Mouse (Mus musculus): ENCODE data around the gene Spaca4. TPM values are rescaled to one million over a fixed set of nuclear protein-coding genes. Genes with fewer than 3 reads are reported as not detected.

Spaca4 gene
- polyA plus RNA-seq, 1 experiment: not detected

GRCm38 (mm10) chr7:45710477-45711191, 15.0 kb downstream of the Spaca4 start:
- H3K27me3 ChIP-seq (ENCODE audit: control insufficient read depth, insufficient read depth, low read length): no peaks in the 10 kb centered on the region
- DNase-seq: no peak
- no peak for TF ChIP-seq CTCF (IDR thresholded peaks at IDR 0.05; ENCODE audit: borderline replicate concordance, control insufficient read depth, extremely low read depth, insufficient read depth, low read length, poor library complexity)
- no peak for TF ChIP-seq POLR2A (IDR thresholded peaks at IDR 0.05; ENCODE audit: control insufficient read depth, extremely low read depth, insufficient read depth, low read length, poor library complexity)
- no peak overlapping the region for H3K4me3 ChIP-seq (ENCODE audit: control insufficient read depth, insufficient read depth, low read length)
- H3K27ac ChIP-seq (ENCODE audit: control insufficient read depth, insufficient read depth, low read length): no peak overlapping the region
- peaks cover 8% of the 10 kb centered on the region for H3K36me3 ChIP-seq (ENCODE audit: control insufficient read depth, insufficient read depth, low read length)
- WGBS: 94% methylated on average over 20 of the region's 20 CpGs
- H3K4me1 ChIP-seq (replicated peaks; ENCODE audit: control insufficient read depth, insufficient read depth, low read length): peaks cover 41% of the 10 kb centered on the region

GRCm38 (mm10) chr7:45709677-45710355, 15.8 kb downstream of the Spaca4 start:
- peaks cover 8% of the 10 kb centered on the region for H3K36me3 ChIP-seq (ENCODE audit: control insufficient read depth, insufficient read depth, low read length)
- TF ChIP-seq CTCF (IDR thresholded peaks at IDR 0.05; ENCODE audit: borderline replicate concordance, control insufficient read depth, extremely low read depth, insufficient read depth, low read length, poor library complexity): no peak
- no peak for DNase-seq
- H3K4me1 ChIP-seq (replicated peaks; ENCODE audit: control insufficient read depth, insufficient read depth, low read length): peaks cover 42% of the 10 kb centered on the region
- 93% methylated on average over 14 of the region's 14 CpGs for WGBS
- no peak overlapping the region for H3K4me3 ChIP-seq (ENCODE audit: control insufficient read depth, insufficient read depth, low read length)
- H3K27me3 ChIP-seq (ENCODE audit: control insufficient read depth, insufficient read depth, low read length): no peaks in the 10 kb centered on the region
- H3K27ac ChIP-seq (ENCODE audit: control insufficient read depth, insufficient read depth, low read length): no peak overlapping the region

- WGBS: 90% methylated on average over 6 of the region's 6 CpGs
- DNase-seq: no peak
- Histone ChIP-seq H3K4me1 (replicated peaks; ENCODE audit: control insufficient read depth, insufficient read depth, low read length) (peaks cover 38% of the 10 kb centered on the region), H3K27ac (ENCODE audit: control insufficient read depth, insufficient read depth, low read length) (no peak overlapping the region), H3K36me3 (ENCODE audit: control insufficient read depth, insufficient read depth, low read length) (peaks cover 8% of the 10 kb centered on the region), H3K27me3 (ENCODE audit: control insufficient read depth, insufficient read depth, low read length) (no peaks in the 10 kb centered on the region), H3K4me3 (ENCODE audit: control insufficient read depth, insufficient read depth, low read length) (no peak overlapping the region)
- no peak for TF ChIP-seq POLR2A (IDR thresholded peaks at IDR 0.05; ENCODE audit: control insufficient read depth, extremely low read depth, insufficient read depth, low read length, poor library complexity)
- no peak for TF ChIP-seq CTCF (IDR thresholded peaks at IDR 0.05; ENCODE audit: borderline replicate concordance, control insufficient read depth, extremely low read depth, insufficient read depth, low read length, poor library complexity)
Observed at GRCm38 (mm10) chr7:45709036-45709435, 16.6 kb downstream of the Spaca4 start.

GRCm38 (mm10) chr7:45708221-45708761, 17.3 kb downstream of the Spaca4 start:
- peaks cover 8% of the 10 kb centered on the region for H3K36me3 ChIP-seq (ENCODE audit: control insufficient read depth, insufficient read depth, low read length)
- WGBS: 26% methylated on average over 13 of the region's 13 CpGs

GRCm38 (mm10) chr7:45707375-45707967, 18.1 kb downstream of the Spaca4 start:
- H3K4me1 ChIP-seq (replicated peaks; ENCODE audit: control insufficient read depth, insufficient read depth, low read length): peaks cover 42% of the 10 kb centered on the region
- peak overlapping the region; percentile 21 for H3K4me3 ChIP-seq (ENCODE audit: control insufficient read depth, insufficient read depth, low read length)
- no peaks in the 10 kb centered on the region for H3K27me3 ChIP-seq (ENCODE audit: control insufficient read depth, insufficient read depth, low read length)
- TF ChIP-seq CTCF (IDR thresholded peaks at IDR 0.05; ENCODE audit: borderline replicate concordance, control insufficient read depth, extremely low read depth, insufficient read depth, low read length, poor library complexity) (peak; percentile 28; the same call in 1 of the 2 replicates), POLR2A (IDR thresholded peaks at IDR 0.05; ENCODE audit: control insufficient read depth, extremely low read depth, insufficient read depth, low read length, poor library complexity) (0 out of 2 replicates have a peak, but pooled peaks have one; percentile 38)
- peaks cover 8% of the 10 kb centered on the region for H3K36me3 ChIP-seq (ENCODE audit: control insufficient read depth, insufficient read depth, low read length)
- 0% methylated on average over 27 of the region's 27 CpGs for WGBS
- H3K27ac ChIP-seq (ENCODE audit: control insufficient read depth, insufficient read depth, low read length): peak overlapping the region; percentile 67
- peak; percentile 91 for DNase-seq

More at GRCm38 (mm10) chr7:45708221-45708761, 17.3 kb downstream of the Spaca4 start:
- Histone ChIP-seq H3K27me3 (ENCODE audit: control insufficient read depth, insufficient read depth, low read length) (no peaks in the 10 kb centered on the region), H3K27ac (ENCODE audit: control insufficient read depth, insufficient read depth, low read length) (peak overlapping the region; percentile 59), H3K4me1 (replicated peaks; ENCODE audit: control insufficient read depth, insufficient read depth, low read length) (peaks cover 42% of the 10 kb centered on the region), H3K4me3 (ENCODE audit: control insufficient read depth, insufficient read depth, low read length) (peak overlapping the region; percentile 7; the same call in 1 of the 2 replicates)
- TF ChIP-seq CTCF (IDR thresholded peaks at IDR 0.05; ENCODE audit: borderline replicate concordance, control insufficient read depth, extremely low read depth, insufficient read depth, low read length, poor library complexity) (0 out of 2 replicates have a peak, but pooled peaks have one; percentile 7), POLR2A (IDR thresholded peaks at IDR 0.05; ENCODE audit: control insufficient read depth, extremely low read depth, insufficient read depth, low read length, poor library complexity) (no peak)
- no peak for DNase-seq

GRCm38 (mm10) chr7:45706721-45707241, 18.8 kb downstream of the Spaca4 start:
- Histone ChIP-seq H3K4me1 (replicated peaks; ENCODE audit: control insufficient read depth, insufficient read depth, low read length) (peaks cover 42% of the 10 kb centered on the region), H3K27me3 (ENCODE audit: control insufficient read depth, insufficient read depth, low read length) (no peaks in the 10 kb centered on the region), H3K27ac (ENCODE audit: control insufficient read depth, insufficient read depth, low read length) (peak overlapping the region; percentile 67), H3K4me3 (ENCODE audit: control insufficient read depth, insufficient read depth, low read length) (peak overlapping the region; percentile 53), H3K36me3 (ENCODE audit: control insufficient read depth, insufficient read depth, low read length) (peaks cover 8% of the 10 kb centered on the region)
- under 1% methylated on average over 45 of the region's 45 CpGs for WGBS
- TF ChIP-seq POLR2A (IDR thresholded peaks at IDR 0.05; ENCODE audit: control insufficient read depth, extremely low read depth, insufficient read depth, low read length, poor library complexity) (peak; percentile 82), CTCF (IDR thresholded peaks at IDR 0.05; ENCODE audit: borderline replicate concordance, control insufficient read depth, extremely low read depth, insufficient read depth, low read length, poor library complexity) (0 out of 2 replicates have a peak, but pooled peaks have one; percentile 36)
- DNase-seq: peak; percentile 91

Data from thymus, adult 2 months (tissue).